Mouse (Mus musculus): ENCODE results near the gene Olfr437. TPM values are rescaled to one million over a fixed set of nuclear protein-coding genes. Genes with fewer than 3 reads are reported as not detected.

The Olfr437 gene
- total and polyA plus RNA-seq, 3 experiments: 0.22 TPM; not detected in 2

Other genes starting within 250 kb of the Olfr437 start
- gene Olfr446, start 241.9 kb upstream of the Olfr437 start, total RNA-seq (2014; fragmentation: Nextera tagmentation): not detected in 2 replicates
- 0.11 and 0.12 TPM in 2 replicates for gene Olfr446, start 241.9 kb upstream of the Olfr437 start, total RNA-seq (2017)
- not detected in 2 replicates for gene Olfr446, start 241.9 kb upstream of the Olfr437 start, polyA plus RNA-seq (2012)
- gene Olfr444, start 214.2 kb upstream of the Olfr437 start, total RNA-seq (2014; fragmentation: Nextera tagmentation): not detected in 2 replicates
- gene Olfr444, start 214.2 kb upstream of the Olfr437 start, total RNA-seq (2017): not detected in 2 replicates
- not detected in 2 replicates for gene Olfr444, start 214.2 kb upstream of the Olfr437 start, polyA plus RNA-seq (2012)
- gene Olfr441, start 56.9 kb upstream of the Olfr437 start, total RNA-seq (2014; fragmentation: Nextera tagmentation): not detected in 2 replicates
- gene Olfr441, start 56.9 kb upstream of the Olfr437 start, total RNA-seq (2017): not detected in 2 replicates
- gene Olfr441, start 56.9 kb upstream of the Olfr437 start, polyA plus RNA-seq (2012): not detected in 2 replicates
- not detected in 2 replicates for gene Olfr237-ps1, start 16.7 kb upstream of the Olfr437 start, total RNA-seq (2014; fragmentation: Nextera tagmentation)
- gene Olfr237-ps1, start 16.7 kb upstream of the Olfr437 start, total RNA-seq (2017): 0.16 TPM in 1 of 2 replicates, not detected in the other
- not detected in 2 replicates for gene Olfr237-ps1, start 16.7 kb upstream of the Olfr437 start, polyA plus RNA-seq (2012)
- gene Olfr13, start 8.9 kb downstream of the Olfr437 start, total RNA-seq (2014; fragmentation: Nextera tagmentation): not detected in 2 replicates
- 0.22 TPM in 1 of 2 replicates, not detected in the other for gene Olfr13, start 8.9 kb downstream of the Olfr437 start, total RNA-seq (2017)
- not detected in 2 replicates for gene Olfr13, start 8.9 kb downstream of the Olfr437 start, polyA plus RNA-seq (2012)
- gene Olfr435, start 33.9 kb downstream of the Olfr437 start, total RNA-seq (2014; fragmentation: Nextera tagmentation): not detected in 2 replicates
- 0.05 TPM in 1 of 2 replicates, not detected in the other for gene Olfr435, start 33.9 kb downstream of the Olfr437 start, total RNA-seq (2017)
- gene Olfr435, start 33.9 kb downstream of the Olfr437 start, polyA plus RNA-seq (2012): not detected in 2 replicates
- not detected in 2 replicates for gene Olfr434, start 49.7 kb downstream of the Olfr437 start, total RNA-seq (2014; fragmentation: Nextera tagmentation)
- gene Olfr434, start 49.7 kb downstream of the Olfr437 start, total RNA-seq (2017): not detected in 2 replicates
- gene Olfr434, start 49.7 kb downstream of the Olfr437 start, polyA plus RNA-seq (2012): not detected in 2 replicates
- not detected in 2 replicates for gene Olfr47, start 68.2 kb downstream of the Olfr437 start, total RNA-seq (2014; fragmentation: Nextera tagmentation)
- 0.33 TPM in 1 of 2 replicates, not detected in the other for gene Olfr47, start 68.2 kb downstream of the Olfr437 start, total RNA-seq (2017)
- not detected in 2 replicates for gene Olfr47, start 68.2 kb downstream of the Olfr437 start, polyA plus RNA-seq (2012)
- gene Arhgef5, start 102.3 kb downstream of the Olfr437 start, total RNA-seq (2014; fragmentation: Nextera tagmentation): not detected in 2 replicates
- gene Arhgef5, start 102.3 kb downstream of the Olfr437 start, total RNA-seq (2017): 0.12 and 1.1 TPM in 2 replicates
- gene Arhgef5, start 102.3 kb downstream of the Olfr437 start, polyA plus RNA-seq (2012): not detected in 2 replicates
- not detected in 2 replicates for gene Nobox, start 146.3 kb downstream of the Olfr437 start, total RNA-seq (2014; fragmentation: Nextera tagmentation)
- not detected in 2 replicates for gene Nobox, start 146.3 kb downstream of the Olfr437 start, total RNA-seq (2017)
- 0.02 TPM in 1 of 2 replicates, not detected in the other for gene Nobox, start 146.3 kb downstream of the Olfr437 start, polyA plus RNA-seq (2012)

Data from G1E (cell line).